Mouse (Mus musculus): ENCODE measurements around the gene Frmd5. TPM values are rescaled to one million over a fixed set of nuclear protein-coding genes. Genes with fewer than 3 reads are reported as not detected.

The Frmd5 gene
- polyA plus RNA-seq, 1 experiment from 2014 or later: 24.2 TPM

DNA sequence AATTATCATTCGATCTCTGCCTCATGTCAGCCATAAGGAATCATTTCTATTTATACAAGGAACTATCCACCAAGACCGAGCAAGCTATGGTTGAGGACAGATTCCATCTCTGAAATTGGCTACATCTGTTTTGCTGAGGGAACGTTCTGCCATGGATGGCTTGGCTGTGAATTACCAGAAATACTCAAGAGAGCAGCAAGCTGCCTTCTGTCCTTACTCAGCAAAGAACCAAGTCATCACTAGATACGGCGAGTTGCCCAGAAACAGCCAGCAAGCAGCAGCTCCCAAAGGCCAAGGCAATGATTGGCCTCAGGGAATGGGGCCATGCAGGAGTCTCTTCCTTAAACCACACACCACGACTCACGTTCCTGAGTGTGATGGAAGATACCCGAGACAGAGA lies 151.8 kb downstream of the Frmd5 start:
- no peak for ATAC-seq (replicated peaks; ENCODE audit: insufficient number of reproducible peaks, low FRiP score, low TSS enrichment)
- WGBS (ENCODE audit: insufficient replicate concordance): 77% methylated on average over 8 of the region's 8 CpGs
- Histone ChIP-seq H3K27me3 (ENCODE audit: control insufficient read depth, insufficient read depth, low read length) (no peaks in the 10 kb centered on the region), H3K9me3 (replicated peaks; ENCODE audit: control insufficient read depth, low read length) (no peaks in the 10 kb centered on the region), H3K4me3 (ENCODE audit: low read depth, low read length) (no peak overlapping the region), H3K9ac (ENCODE audit: low read depth, low read length) (no peak overlapping the region), H3K4me1 (ENCODE audit: control insufficient read depth, insufficient read depth, low read length) (0 out of 2 replicates have a peak, but pooled peaks cover 2% of the 10 kb centered on the region), H3K4me2 (no peak overlapping the region), H3K27ac (ENCODE audit: low read depth, low read length) (no peak overlapping the region), H3K36me3 (ENCODE audit: control insufficient read depth, insufficient read depth, low read length) (no peaks in the 10 kb centered on the region)

DNA sequence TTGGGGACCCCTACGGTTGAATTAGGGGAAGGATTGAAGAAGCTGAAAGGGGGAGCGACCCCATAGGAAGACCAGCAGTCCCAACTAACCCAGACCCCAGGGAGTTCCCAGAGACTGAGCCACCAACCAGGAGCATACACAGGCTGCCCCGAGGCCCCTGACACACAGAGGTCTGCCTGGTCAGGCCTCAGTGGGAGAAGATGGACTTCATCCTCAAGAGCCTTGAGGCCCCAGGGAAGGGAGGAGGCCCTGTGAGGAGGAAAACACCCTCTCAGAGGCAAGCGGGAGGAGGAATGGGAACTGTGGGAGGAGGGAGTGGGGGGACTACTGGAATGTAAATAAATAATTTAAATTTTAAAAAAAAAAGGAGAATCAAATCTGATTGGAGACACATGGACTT lies 160.4 kb downstream of the Frmd5 start:
- WGBS (ENCODE audit: insufficient replicate concordance): 64% methylated on average over 4 of the region's 4 CpGs
- no peak for ATAC-seq (replicated peaks; ENCODE audit: insufficient number of reproducible peaks, low FRiP score, low TSS enrichment)
- no peaks in the 10 kb centered on the region; the same call in 1 of the 2 replicates for H3K4me1 ChIP-seq (ENCODE audit: control insufficient read depth, insufficient read depth, low read length)
- H3K27me3 ChIP-seq (ENCODE audit: control insufficient read depth, insufficient read depth, low read length): no peaks in the 10 kb centered on the region
- no peaks in the 10 kb centered on the region for H3K36me3 ChIP-seq (ENCODE audit: control insufficient read depth, insufficient read depth, low read length)
- no peaks in the 10 kb centered on the region for H3K9me3 ChIP-seq (replicated peaks; ENCODE audit: control insufficient read depth, low read length)
- no peak overlapping the region for H3K4me2 ChIP-seq
- H3K4me3 ChIP-seq (ENCODE audit: low read depth, low read length): no peak overlapping the region
- H3K9ac ChIP-seq (ENCODE audit: low read depth, low read length): no peak overlapping the region
- no peak overlapping the region for H3K27ac ChIP-seq (ENCODE audit: low read depth, low read length)

DNA sequence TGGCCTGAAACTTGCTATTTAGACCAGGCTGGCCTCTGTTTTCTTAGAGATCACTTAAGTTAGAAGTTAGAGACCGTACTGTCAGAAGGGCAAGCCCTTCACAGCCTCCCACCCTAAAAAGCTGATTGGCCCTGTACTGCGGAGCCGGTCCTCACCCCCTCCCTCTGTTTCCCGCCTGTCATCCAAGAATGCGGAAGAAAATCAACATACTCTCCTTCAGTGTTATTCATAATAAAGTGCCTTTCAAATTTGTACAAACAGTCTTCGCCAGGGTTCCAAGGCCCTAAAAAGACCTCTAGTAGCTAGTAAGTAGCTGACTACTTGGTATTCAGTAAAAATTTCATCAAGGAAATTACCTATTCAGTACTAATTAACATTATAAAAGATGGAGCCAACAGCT lies 164.0 kb downstream of the Frmd5 start:
- H3K27me3 ChIP-seq (ENCODE audit: control insufficient read depth, insufficient read depth, low read length): no peaks in the 10 kb centered on the region
- H3K9me3 ChIP-seq (replicated peaks; ENCODE audit: control insufficient read depth, low read length): no peaks in the 10 kb centered on the region
- H3K4me3 ChIP-seq (ENCODE audit: low read depth, low read length): no peak overlapping the region
- H3K4me1 ChIP-seq (ENCODE audit: control insufficient read depth, insufficient read depth, low read length): no peaks in the 10 kb centered on the region; the same call in 1 of the 2 replicates
- no peak overlapping the region for H3K9ac ChIP-seq (ENCODE audit: low read depth, low read length)
- WGBS (ENCODE audit: insufficient replicate concordance): 38% methylated on average over 6 of the region's 6 CpGs
- no peak overlapping the region for H3K4me2 ChIP-seq
- no peaks in the 10 kb centered on the region for H3K36me3 ChIP-seq (ENCODE audit: control insufficient read depth, insufficient read depth, low read length)
- ATAC-seq (replicated peaks; ENCODE audit: insufficient number of reproducible peaks, low FRiP score, low TSS enrichment): no peak
- H3K27ac ChIP-seq (ENCODE audit: low read depth, low read length): no peak overlapping the region

DNA sequence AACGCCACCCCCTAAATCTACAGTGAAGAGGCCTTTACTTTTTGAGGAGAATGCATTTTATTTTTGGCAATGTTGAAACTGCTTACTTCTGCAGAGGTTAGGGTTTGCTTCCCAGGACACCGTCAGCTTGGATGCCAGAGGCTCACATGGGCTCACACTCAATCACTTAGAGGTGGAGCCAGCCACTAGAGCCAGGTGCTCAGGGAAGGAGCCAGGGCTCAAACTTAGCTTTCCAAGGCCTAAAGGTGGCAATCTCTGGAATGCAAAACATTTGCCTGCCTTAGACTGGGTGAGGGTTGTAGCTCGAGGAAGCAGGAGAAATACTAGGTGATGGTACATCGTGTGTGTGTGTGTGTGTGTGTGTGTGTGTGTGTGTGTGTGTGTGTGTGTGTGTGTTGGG lies 174.8 kb downstream of the Frmd5 start:
- no peak for ATAC-seq (replicated peaks; ENCODE audit: insufficient number of reproducible peaks, low FRiP score, low TSS enrichment)
- Histone ChIP-seq H3K4me3 (ENCODE audit: low read depth, low read length) (no peak overlapping the region), H3K9me3 (replicated peaks; ENCODE audit: control insufficient read depth, low read length) (no peaks in the 10 kb centered on the region), H3K9ac (ENCODE audit: low read depth, low read length) (no peak overlapping the region), H3K27ac (ENCODE audit: low read depth, low read length) (no peak overlapping the region), H3K4me1 (ENCODE audit: control insufficient read depth, insufficient read depth, low read length) (no peaks in the 10 kb centered on the region), H3K27me3 (ENCODE audit: control insufficient read depth, insufficient read depth, low read length) (no peaks in the 10 kb centered on the region), H3K4me2 (no peak overlapping the region), H3K36me3 (ENCODE audit: control insufficient read depth, insufficient read depth, low read length) (no peaks in the 10 kb centered on the region)
- WGBS (ENCODE audit: insufficient replicate concordance): 39% methylated on average over 4 of the region's 4 CpGs

DNA sequence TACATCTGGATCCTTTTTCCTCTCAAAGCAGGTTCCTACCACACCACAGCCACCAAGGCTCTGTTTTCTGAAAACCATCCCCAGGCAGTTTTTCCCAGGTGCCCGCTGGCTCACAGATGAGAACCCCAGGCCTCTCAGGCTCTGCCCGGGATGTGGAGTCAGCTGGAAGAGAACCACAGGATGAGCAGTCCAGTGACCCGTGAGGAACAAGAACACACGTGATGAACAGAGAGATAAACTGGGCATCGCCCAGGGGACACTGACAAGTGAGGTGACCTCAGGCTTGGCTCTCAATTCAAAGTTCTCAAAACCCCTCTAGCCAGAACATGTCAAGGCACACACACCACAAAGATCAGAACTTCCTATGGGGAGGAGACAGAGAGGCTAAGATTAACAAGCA lies 176.6 kb downstream of the Frmd5 start:
- no peak for ATAC-seq (replicated peaks; ENCODE audit: insufficient number of reproducible peaks, low FRiP score, low TSS enrichment)
- H3K27me3 ChIP-seq (ENCODE audit: control insufficient read depth, insufficient read depth, low read length): no peaks in the 10 kb centered on the region
- 67% methylated on average over 5 of the region's 5 CpGs for WGBS (ENCODE audit: insufficient replicate concordance)
- H3K9me3 ChIP-seq (replicated peaks; ENCODE audit: control insufficient read depth, low read length): no peaks in the 10 kb centered on the region
- H3K9ac ChIP-seq (ENCODE audit: low read depth, low read length): no peak overlapping the region
- no peak overlapping the region for H3K4me3 ChIP-seq (ENCODE audit: low read depth, low read length)
- no peaks in the 10 kb centered on the region for H3K4me1 ChIP-seq (ENCODE audit: control insufficient read depth, insufficient read depth, low read length)
- no peak overlapping the region for H3K4me2 ChIP-seq
- no peaks in the 10 kb centered on the region for H3K36me3 ChIP-seq (ENCODE audit: control insufficient read depth, insufficient read depth, low read length)
- H3K27ac ChIP-seq (ENCODE audit: low read depth, low read length): no peak overlapping the region

DNA sequence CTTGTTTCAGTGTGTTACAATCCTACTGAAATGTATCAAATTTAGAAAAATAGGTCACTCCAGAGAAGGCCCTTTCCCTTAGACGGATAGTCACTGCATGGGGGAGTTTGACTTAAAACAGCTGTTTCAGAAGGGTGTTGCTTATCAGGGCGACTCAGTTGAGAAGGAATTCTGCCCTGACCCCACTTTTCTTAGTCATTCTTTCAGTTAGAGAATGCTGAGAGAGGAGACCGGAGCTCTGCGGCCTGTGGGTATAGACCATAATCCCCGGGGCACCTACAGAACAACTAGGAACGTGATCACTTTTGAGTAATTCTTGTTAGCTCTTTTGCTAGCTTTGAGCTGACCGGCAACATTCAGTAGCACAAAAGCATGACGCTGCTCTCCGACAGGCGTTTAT lies 178.6 kb downstream of the Frmd5 start:
- no peak overlapping the region for H3K4me2 ChIP-seq
- H3K36me3 ChIP-seq (ENCODE audit: control insufficient read depth, insufficient read depth, low read length): no peaks in the 10 kb centered on the region
- H3K9ac ChIP-seq (ENCODE audit: low read depth, low read length): no peak overlapping the region
- no peaks in the 10 kb centered on the region for H3K27me3 ChIP-seq (ENCODE audit: control insufficient read depth, insufficient read depth, low read length)
- H3K27ac ChIP-seq (ENCODE audit: low read depth, low read length): no peak overlapping the region
- no peak overlapping the region for H3K4me3 ChIP-seq (ENCODE audit: low read depth, low read length)
- H3K9me3 ChIP-seq (replicated peaks; ENCODE audit: control insufficient read depth, low read length): no peaks in the 10 kb centered on the region
- ATAC-seq (replicated peaks; ENCODE audit: insufficient number of reproducible peaks, low FRiP score, low TSS enrichment): no peak
- H3K4me1 ChIP-seq (ENCODE audit: control insufficient read depth, insufficient read depth, low read length): no peaks in the 10 kb centered on the region
- WGBS (ENCODE audit: insufficient replicate concordance): 65% methylated on average over 10 of the region's 10 CpGs

DNA sequence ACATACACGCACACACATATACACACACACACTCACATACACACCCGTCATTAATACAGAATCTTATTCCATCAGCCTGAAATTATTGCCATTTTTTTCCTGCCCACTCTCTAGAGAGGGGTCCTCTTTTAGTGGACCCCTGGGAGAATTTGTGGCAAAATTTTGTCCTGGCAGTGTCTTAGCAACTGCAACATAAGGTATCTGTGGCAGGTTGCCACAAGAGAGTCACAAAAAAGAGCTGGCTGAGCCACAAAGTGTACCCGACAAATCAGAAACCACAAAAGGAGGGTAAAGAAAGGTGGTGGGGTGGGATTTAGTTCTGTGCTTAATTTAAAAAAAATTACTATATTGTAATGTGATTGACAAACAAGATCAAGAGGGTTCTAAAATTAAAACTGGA lies 181.0 kb downstream of the Frmd5 start:
- no peaks in the 10 kb centered on the region for H3K27me3 ChIP-seq (ENCODE audit: control insufficient read depth, insufficient read depth, low read length)
- H3K9ac ChIP-seq (ENCODE audit: low read depth, low read length): no peak overlapping the region
- no peaks in the 10 kb centered on the region for H3K9me3 ChIP-seq (replicated peaks; ENCODE audit: control insufficient read depth, low read length)
- ATAC-seq (replicated peaks; ENCODE audit: insufficient number of reproducible peaks, low FRiP score, low TSS enrichment): no peak
- H3K4me3 ChIP-seq (ENCODE audit: low read depth, low read length): no peak overlapping the region
- H3K4me2 ChIP-seq: no peak overlapping the region
- H3K36me3 ChIP-seq (ENCODE audit: control insufficient read depth, insufficient read depth, low read length): no peaks in the 10 kb centered on the region
- H3K4me1 ChIP-seq (ENCODE audit: control insufficient read depth, insufficient read depth, low read length): no peaks in the 10 kb centered on the region
- H3K27ac ChIP-seq (ENCODE audit: low read depth, low read length): no peak overlapping the region
- 89% methylated on average over 3 of the region's 3 CpGs for WGBS (ENCODE audit: insufficient replicate concordance)

DNA sequence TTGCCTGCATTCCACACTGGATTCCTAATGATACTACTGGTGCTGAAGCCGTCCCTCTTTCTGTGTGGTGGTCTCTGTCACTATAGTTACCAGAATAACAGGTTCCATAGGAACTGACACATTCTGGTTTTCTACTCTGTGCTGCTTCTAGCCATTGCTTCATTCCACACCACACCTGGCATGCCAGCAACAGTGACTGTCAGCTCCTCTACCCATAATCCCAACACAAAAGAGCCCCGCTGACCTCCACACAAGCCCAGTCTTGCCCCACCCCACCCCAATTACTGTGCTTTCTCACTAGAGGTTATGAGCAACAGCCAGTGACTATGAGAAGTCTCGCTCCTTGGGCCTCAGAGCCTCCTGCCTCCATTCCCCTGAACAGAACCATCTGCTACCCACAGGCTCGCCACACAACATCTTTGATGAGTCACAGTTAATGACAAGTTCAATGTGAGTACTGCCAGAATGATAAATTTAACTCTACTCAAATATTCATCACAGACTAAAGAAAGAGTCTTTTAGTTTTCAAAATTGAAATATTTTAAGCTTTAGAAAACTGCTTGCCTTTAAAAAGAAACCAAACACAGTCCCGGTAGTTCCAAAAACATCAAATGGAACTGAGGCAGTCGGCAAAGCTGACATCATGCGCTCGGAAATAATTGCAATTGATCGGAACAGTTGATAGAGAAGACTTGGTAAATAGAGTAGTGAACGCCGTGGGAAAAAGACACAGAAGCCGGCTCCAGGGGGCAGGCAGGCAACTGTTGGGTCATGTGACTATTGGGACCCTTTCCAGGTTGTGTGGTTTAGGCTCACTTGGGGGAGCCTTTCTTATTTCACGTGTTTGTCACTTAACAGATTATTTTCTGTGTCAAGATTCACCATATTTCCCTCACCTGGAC lies 185.4 kb downstream of the Frmd5 start:
- no peaks in the 10 kb centered on the region for H3K36me3 ChIP-seq (ENCODE audit: control insufficient read depth, insufficient read depth, low read length)
- H3K27ac ChIP-seq (ENCODE audit: low read depth, low read length): no peak overlapping the region
- H3K4me1 ChIP-seq (ENCODE audit: control insufficient read depth, insufficient read depth, low read length): no peaks in the 10 kb centered on the region
- H3K4me3 ChIP-seq (ENCODE audit: low read depth, low read length): no peak overlapping the region
- whole genome bisulfite sequencing (ENCODE audit: insufficient replicate concordance): 65% methylated on average over 13 of the region's 13 CpGs
- no peak overlapping the region for H3K9ac ChIP-seq (ENCODE audit: low read depth, low read length)
- H3K9me3 ChIP-seq (replicated peaks; ENCODE audit: control insufficient read depth, low read length): no peaks in the 10 kb centered on the region
- no peak for ATAC-seq (replicated peaks; ENCODE audit: insufficient number of reproducible peaks, low FRiP score, low TSS enrichment)
- H3K27me3 ChIP-seq (ENCODE audit: control insufficient read depth, insufficient read depth, low read length): no peaks in the 10 kb centered on the region
- no peak overlapping the region for H3K4me2 ChIP-seq
